9 mouse cellular contexts compared by ENCODE assay signal in genomic region chr2:12709156-12709923, GRCm38 (mm10).
A peak's percentile ranks its signal among the peaks of the same experiment; 100 is the strongest.
DNase-seq lines count a peak whose midpoint lies in the region; ATAC-seq and TF ChIP-seq lines count a peak whose summit lies in the region.
"Had no signal": no experiment of that assay in that cellular context is flagged by ENCODE, and none has a peak within 500 bp of the region (broad histone marks: within the 10 kb centered on the region; RNA-seq: fewer than 3 reads in every experiment).

No protein-coding gene starts in this region.

- H3K4me3 ChIP-seq in embryonic facial prominence, embryonic 11.5 days (ENCODE audit: low read depth, low read length): no peak overlapping the region
- H3K4me3 ChIP-seq in limb, embryonic 11.5 days (ENCODE audit: low read depth, low read length): no peak overlapping the region
- no peak overlapping the region for H3K4me3 ChIP-seq in midbrain, postnatal 0 days (ENCODE audit: low read depth, low read length)
- H3K4me3 ChIP-seq: erythroblast, embryonic 14.5 days had no signal

- 57% methylated on average over 16 of the region's 16 CpGs for WGBS in embryonic facial prominence, embryonic 11.5 days
- WGBS in limb, embryonic 11.5 days: 43% methylated on average over 16 of the region's 16 CpGs
- 42% methylated on average over 16 of the region's 16 CpGs for WGBS in midbrain, postnatal 0 days

- DNase-seq in B cell, adult 2 months: peak; percentile 34 to 45
- peak; percentile 8 for DNase-seq in adrenal gland, adult 8-10 months
- peak; percentile 80 for DNase-seq in embryonic facial prominence, embryonic 11.5 days (ENCODE audit: low spot score)
- DNase-seq in heart, adult 9 months (ENCODE audit: low spot score in 2 of 2): peak; percentile 49 to 51
- DNase-seq in kidney, adult 9 months: peak; percentile 74
- DNase-seq in limb, embryonic 11.5 days (ENCODE audit: low spot score): peak; percentile 66
- DNase-seq in midbrain, postnatal 0 days (ENCODE audit: low spot score): peak; percentile 85
- DNase-seq in thymus, postnatal 14 days: peak; percentile 35

- no peak overlapping the region for H3K27ac ChIP-seq in embryonic facial prominence, embryonic 11.5 days (replicated peaks; ENCODE audit: low read depth, low read length)
- H3K27ac ChIP-seq in limb, embryonic 11.5 days (replicated peaks; ENCODE audit: low read depth, low read length): no peak overlapping the region
- no peak overlapping the region for H3K27ac ChIP-seq in midbrain, postnatal 0 days (ENCODE audit: low read depth, low read length)

- no peaks in the 10 kb centered on the region for H3K4me1 ChIP-seq in embryonic facial prominence, embryonic 11.5 days (ENCODE audit: control insufficient read depth, insufficient read depth, low read length)
- no peaks in the 10 kb centered on the region for H3K4me1 ChIP-seq in limb, embryonic 11.5 days (ENCODE audit: control insufficient read depth, insufficient read depth, low read length)
- H3K4me1 ChIP-seq in midbrain, postnatal 0 days (ENCODE audit: insufficient read depth, low read length): no peaks in the 10 kb centered on the region

- H3K27me3 ChIP-seq in embryonic facial prominence, embryonic 11.5 days (ENCODE audit: control insufficient read depth, insufficient read depth, low read length): no peaks in the 10 kb centered on the region
- no peaks in the 10 kb centered on the region for H3K27me3 ChIP-seq in limb, embryonic 11.5 days (ENCODE audit: control insufficient read depth, insufficient read depth, low read length)
- no peaks in the 10 kb centered on the region for H3K27me3 ChIP-seq in midbrain, postnatal 0 days (ENCODE audit: insufficient read depth, low read length)

- TF ChIP-seq CTCF in midbrain, postnatal 0 days (IDR thresholded peaks at IDR 0.05): peak; percentile 78

- no peaks in the 10 kb centered on the region for H3K9me3 ChIP-seq in embryonic facial prominence, embryonic 11.5 days (replicated peaks; ENCODE audit: control insufficient read depth, low read length)
- no peaks in the 10 kb centered on the region for H3K9me3 ChIP-seq in limb, embryonic 11.5 days (ENCODE audit: control insufficient read depth, low read length)
- H3K9me3 ChIP-seq in midbrain, postnatal 0 days (ENCODE audit: low read length): no peaks in the 10 kb centered on the region

- no peaks in the 10 kb centered on the region for H3K36me3 ChIP-seq in embryonic facial prominence, embryonic 11.5 days (replicated peaks; ENCODE audit: control insufficient read depth, insufficient read depth, low read depth, low read length)
- H3K36me3 ChIP-seq in limb, embryonic 11.5 days (ENCODE audit: control insufficient read depth, insufficient read depth, low read length): no peaks in the 10 kb centered on the region
- no peaks in the 10 kb centered on the region for H3K36me3 ChIP-seq in midbrain, postnatal 0 days (ENCODE audit: insufficient read depth, low read length)

- ATAC-seq in embryonic facial prominence, embryonic 11.5 days (replicated peaks; ENCODE audit: insufficient number of reproducible peaks, low FRiP score, low TSS enrichment, low read depth): no peak
- peak; percentile 35; the same call in 1 of the 2 replicates for ATAC-seq in limb, embryonic 11.5 days (ENCODE audit: insufficient number of reproducible peaks, low FRiP score, low TSS enrichment, low read depth)
- peak; percentile 29 for ATAC-seq in midbrain, postnatal 0 days (ENCODE audit: low FRiP score)

- H3K9ac ChIP-seq in embryonic facial prominence, embryonic 11.5 days (replicated peaks; ENCODE audit: low read length): no peak overlapping the region
- H3K9ac ChIP-seq in limb, embryonic 11.5 days (ENCODE audit: low read length): no peak overlapping the region
- H3K9ac ChIP-seq in midbrain, postnatal 0 days (replicated peaks; ENCODE audit: low read length, poor library complexity, severe bottlenecking): no peak overlapping the region

- no peak overlapping the region for H3K4me2 ChIP-seq in embryonic facial prominence, embryonic 11.5 days (ENCODE audit: low read depth, low read length)
- 0 out of 2 replicates have a peak overlapping the region, but pooled peaks have one; percentile 3 for H3K4me2 ChIP-seq in limb, embryonic 11.5 days (ENCODE audit: low read depth, severe bottlenecking)
- peak overlapping the region; percentile 12; the same call in 1 of the 2 replicates for H3K4me2 ChIP-seq in midbrain, postnatal 0 days (ENCODE audit: low read depth, low read length, poor library complexity, severe bottlenecking)

Comparison
In these comparisons a context has a peak if more than half of its experiments do, and no peak if none do; other contexts are left out.
1. DNase-seq: peak in every context shown above with its lines; median percentile 85 in midbrain, postnatal 0 days; 80 in embryonic facial prominence, embryonic 11.5 days; 74 in kidney, adult 9 months; 66 in limb, embryonic 11.5 days; 50 in heart, adult 9 months; 40 in B cell, adult 2 months; 35 in thymus, postnatal 14 days; 8 in adrenal gland, adult 8-10 months.